Mouse (Mus musculus) kidney, adult 2 months (tissue): ENCODE results near the gene Eif4g1. TPM values are rescaled to one million over a fixed set of nuclear protein-coding genes. Genes with fewer than 3 reads are reported as not detected.

Source experiments
- DNase-seq: peaks from one replicate; pipeline ENCODE4 v3.0.0; 2021
- H3K27ac ChIP-seq: fragments of 200-500 bp; 2 replicates; pipeline ENCODE4 v1.5.1; 2012; ENCODE audit warnings: low read depth, low read length, control low read depth, inconsistent platforms; ENCODE audit not compliant: insufficient read depth
- H3K27me3 ChIP-seq: fragments of 200-500 bp; replicated peaks from 2 replicates; pipeline ENCODE4 v1.6.1; 2012; ENCODE audit warnings: mild to moderate bottlenecking, moderate library complexity, low read length, inconsistent platforms; ENCODE audit not compliant: control insufficient read depth, insufficient read depth
- H3K36me3 ChIP-seq: fragments of 200-500 bp; 2 replicates; pipeline ENCODE4 v1.6.1; 2012; ENCODE audit warnings: mild to moderate bottlenecking, moderate library complexity, low read length, inconsistent platforms; ENCODE audit not compliant: control insufficient read depth, insufficient read depth
- H3K4me1 ChIP-seq: fragments of 200-500 bp; 2 replicates; pipeline ENCODE4 v1.6.1; 2011; ENCODE audit warnings: low read length; ENCODE audit not compliant: control insufficient read depth, insufficient read depth
- H3K4me3 ChIP-seq: fragments of 200-500 bp; 2 replicates; pipeline ENCODE4 v1.5.1; 2011; ENCODE audit warnings: mild to moderate bottlenecking, low read depth, low read length, control low read depth; ENCODE audit not compliant: insufficient read depth
- CTCF ChIP-seq: fragments of 200-500 bp; conservative IDR thresholded peaks from 2 replicates; pipeline ENCODE4 v1.5.1; 2011; ENCODE audit warnings: low read depth, mild to moderate bottlenecking, control low read depth, low read length, moderate library complexity, mixed read lengths; ENCODE audit not compliant: insufficient read depth, insufficient read length
- POLR2A ChIP-seq: fragments of 200-500 bp; IDR thresholded peaks from one replicate; pipeline ENCODE4 v1.6.1; 2011; ENCODE audit warnings: low read depth, low read length, control low read depth
- WGBS: fragments of 180-500 bp; shearing (Covaris S2); methylation state at CpG from one replicate; pipeline ENCODE4 v1.1.7; 2018; 5-methylcytosine and 5-hydroxymethylcytosine counted together
- polyA plus RNA-seq: library from polyadenylated mRNA; depleted of rRNA; stranded (reverse); fragments of >200 nt; gene quantifications from 2 replicates; pipeline ENCODE4 v1.2.3, GENCODE M21; 2012

The Eif4g1 gene
- polyA plus RNA-seq, 1 experiment = 262 TPM

DNA sequence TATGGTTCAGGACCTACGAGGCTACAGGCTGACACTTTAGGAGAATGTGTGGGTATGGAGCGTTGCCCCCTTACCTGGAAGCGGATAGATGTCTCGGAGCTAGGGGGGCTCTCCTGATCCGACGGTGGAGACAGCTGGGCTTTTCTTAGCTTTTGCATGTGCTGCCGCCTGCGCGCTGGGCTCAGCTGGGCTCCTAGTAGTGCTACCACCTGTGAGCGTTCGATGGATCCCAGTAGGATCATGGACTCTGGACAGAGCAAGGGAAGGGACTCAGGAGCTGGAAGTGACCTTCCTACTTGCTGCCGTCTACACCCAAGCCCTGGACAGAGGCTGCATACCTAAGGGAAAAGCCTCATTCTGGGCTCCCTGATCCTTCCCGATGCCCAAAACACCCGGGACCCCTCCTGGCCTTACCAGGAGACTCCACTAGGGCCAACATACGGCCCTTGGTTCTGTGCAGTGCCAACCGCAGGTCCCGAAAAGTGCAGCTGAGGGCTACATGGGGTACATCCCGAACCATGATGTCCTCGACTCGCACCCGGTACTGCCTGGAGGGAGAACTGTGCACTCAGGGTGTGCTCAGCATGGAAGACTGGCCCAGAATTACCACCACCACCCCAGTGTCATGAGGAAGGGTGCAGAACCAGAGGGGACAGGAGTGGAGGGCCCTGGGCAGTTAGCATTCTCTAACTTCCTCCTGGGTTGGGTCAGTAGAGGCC is 40.3 kb downstream of the Eif4g1 start:
- 93% methylated on average over 21 of the region's 21 CpGs for WGBS
- Histone ChIP-seq H3K27ac (no peak overlapping the region), H3K4me1 (no peaks in the 10 kb centered on the region), H3K4me3 (no peak overlapping the region), H3K27me3 (no peaks in the 10 kb centered on the region), H3K36me3 (no peaks in the 10 kb centered on the region)
- TF ChIP-seq CTCF (no peak), POLR2A (no peak)
- DNase-seq = no peak

DNA sequence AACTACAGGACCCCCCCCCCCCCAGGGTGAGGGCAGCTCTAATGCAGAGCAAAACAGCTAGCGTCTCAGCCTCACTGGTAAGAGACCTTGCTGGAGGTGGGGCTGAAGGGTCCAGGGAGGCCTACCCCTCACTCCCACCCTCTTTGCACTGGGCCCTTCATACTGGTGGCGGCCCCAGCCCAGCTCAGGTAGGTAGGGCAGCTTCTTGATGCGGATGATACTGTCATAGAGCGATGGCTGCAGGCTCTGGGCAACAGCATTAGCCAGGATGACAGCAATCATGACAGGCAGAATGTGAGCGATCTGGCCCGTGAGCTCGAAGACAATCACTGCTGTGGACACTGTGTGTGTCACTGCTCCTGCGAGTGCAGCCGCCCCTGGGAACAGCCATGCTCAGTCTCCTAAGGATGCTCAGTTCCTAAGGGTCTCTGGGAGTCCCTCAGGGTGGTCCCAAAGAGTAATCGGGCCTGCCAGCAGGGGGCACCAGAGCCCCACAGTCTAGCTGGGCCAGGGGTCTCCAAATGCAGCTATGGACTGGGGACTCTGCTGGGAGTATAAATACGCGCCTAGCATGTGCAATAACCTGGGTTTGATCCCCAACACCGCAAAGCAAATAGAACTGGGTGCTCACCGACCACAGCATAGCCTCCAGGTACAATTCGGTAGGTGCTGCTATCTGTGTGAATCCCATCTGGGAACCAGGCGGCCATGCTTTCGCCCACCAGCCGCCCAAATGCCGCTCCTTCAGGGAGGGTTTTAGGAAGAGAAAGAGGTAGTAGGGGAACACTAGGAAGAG is 41.0 kb downstream of the Eif4g1 start:
- Histone ChIP-seq H3K27ac (no peak overlapping the region), H3K4me3 (no peak overlapping the region), H3K4me1 (no peaks in the 10 kb centered on the region), H3K27me3 (no peaks in the 10 kb centered on the region), H3K36me3 (no peaks in the 10 kb centered on the region)
- no peak for DNase-seq
- TF ChIP-seq CTCF (peak; percentile 45), POLR2A (no peak)
- WGBS = 82% methylated on average over 19 of the region's 19 CpGs

DNA sequence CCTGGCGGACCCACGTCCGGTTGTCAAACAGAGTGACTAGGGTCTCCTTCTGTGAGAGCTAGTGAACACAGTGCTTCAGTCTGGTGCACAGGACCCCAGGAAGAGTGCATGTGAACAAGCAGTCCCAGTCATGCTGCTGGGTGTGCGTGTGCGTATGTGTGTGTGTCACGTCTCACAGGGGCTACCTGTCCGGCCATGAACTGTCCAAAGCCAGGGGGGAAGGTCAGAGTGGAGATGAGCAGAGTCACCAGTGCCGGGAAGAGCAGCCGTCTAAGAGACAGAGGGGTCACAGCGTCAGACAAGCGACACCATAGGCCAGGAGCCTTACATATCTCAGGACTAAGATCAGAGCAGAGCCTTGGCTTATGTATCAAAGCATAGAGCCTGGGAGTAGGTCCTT is 42.3 kb downstream of the Eif4g1 start:
- Histone ChIP-seq H3K27me3 (no peaks in the 10 kb centered on the region), H3K4me3 (no peak overlapping the region), H3K4me1 (peaks cover 3% of the 10 kb centered on the region; the same call in 1 of the 2 replicates), H3K27ac (no peak overlapping the region), H3K36me3 (no peaks in the 10 kb centered on the region)
- no peak for DNase-seq
- WGBS = 93% methylated on average over 11 of the region's 11 CpGs
- TF ChIP-seq POLR2A (no peak), CTCF (no peak)

DNA sequence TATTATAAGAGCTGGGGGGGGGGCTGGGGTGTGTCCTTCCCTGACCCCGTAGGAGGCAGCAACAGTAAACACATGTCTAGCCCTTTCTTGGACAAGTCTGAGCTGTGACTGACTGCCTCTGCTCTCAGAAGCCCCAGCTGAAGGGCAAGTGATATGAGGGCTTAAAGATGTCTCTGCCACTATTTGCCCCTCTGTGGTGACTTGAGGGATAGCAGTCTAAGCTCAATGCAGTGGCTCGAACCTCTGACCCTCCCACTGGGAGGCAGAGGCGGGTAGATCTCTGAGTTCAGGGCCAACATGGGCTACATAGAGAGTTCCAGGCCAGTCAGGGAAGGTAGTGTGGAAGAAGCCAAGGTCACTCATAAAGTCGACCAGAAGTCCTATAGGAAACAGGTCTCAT is 42.7 kb downstream of the Eif4g1 start:
- Histone ChIP-seq H3K4me1 (peaks cover 6% of the 10 kb centered on the region; the same call in 1 of the 2 replicates), H3K27me3 (no peaks in the 10 kb centered on the region), H3K4me3 (no peak overlapping the region), H3K36me3 (no peaks in the 10 kb centered on the region), H3K27ac (no peak overlapping the region)
- TF ChIP-seq POLR2A = no peak
- 0 out of 2 replicates have a peak, but pooled peaks have one; percentile 10 for TF ChIP-seq CTCF
- WGBS = 81% methylated on average over 4 of the region's 4 CpGs
- DNase-seq = no peak

DNA sequence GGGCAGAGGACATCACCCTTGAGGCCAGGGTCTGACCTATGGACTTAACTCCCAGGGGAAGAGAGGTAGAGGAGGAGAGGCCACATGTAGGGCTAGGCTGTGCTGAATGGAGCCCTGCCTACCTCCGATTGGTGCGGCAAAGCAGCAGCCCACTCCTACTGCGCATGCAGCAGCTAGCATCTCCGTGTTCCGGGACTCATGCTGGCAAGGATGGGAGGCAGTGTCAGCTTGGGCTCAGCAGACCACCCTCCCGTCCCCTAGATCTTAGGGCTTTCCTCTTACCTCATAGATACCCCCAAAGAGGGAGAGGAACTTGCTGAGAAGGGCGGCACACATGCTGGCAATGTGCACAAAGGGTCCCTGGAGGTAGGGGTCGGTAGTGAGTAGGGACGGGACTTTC is 44.1 kb downstream of the Eif4g1 start:
- no peak overlapping the region for H3K4me3 ChIP-seq
- DNase-seq = no peak
- 92% methylated on average over 9 of the region's 9 CpGs for WGBS
- TF ChIP-seq CTCF (no peak), POLR2A (no peak)
- peaks cover 6% of the 10 kb centered on the region; the same call in 1 of the 2 replicates for H3K4me1 ChIP-seq
- no peaks in the 10 kb centered on the region for H3K36me3 ChIP-seq
- no peak overlapping the region for H3K27ac ChIP-seq
- H3K27me3 ChIP-seq = no peaks in the 10 kb centered on the region

DNA sequence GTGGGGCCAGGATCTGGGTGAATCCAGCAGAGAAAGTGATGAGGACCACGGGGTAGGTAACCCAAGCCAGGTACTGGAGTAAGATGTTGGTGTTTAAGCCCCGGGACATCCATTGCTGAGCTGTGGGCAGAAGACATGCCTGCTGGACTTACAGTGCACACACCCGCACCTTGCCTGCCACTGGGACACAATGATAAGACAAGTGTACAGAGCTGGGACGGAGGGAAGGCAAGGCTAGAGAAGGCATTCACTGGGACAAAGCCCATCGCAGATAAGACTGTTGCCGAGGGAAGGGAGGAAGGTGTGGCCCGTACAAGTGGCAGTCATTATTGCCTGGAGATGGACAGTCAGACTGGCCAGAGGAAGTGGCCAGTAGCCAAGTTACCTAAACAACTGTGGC is 44.8 kb downstream of the Eif4g1 start:
- Histone ChIP-seq H3K27me3 (no peaks in the 10 kb centered on the region), H3K4me3 (no peak overlapping the region), H3K36me3 (no peaks in the 10 kb centered on the region), H3K4me1 (peaks cover 6% of the 10 kb centered on the region; the same call in 1 of the 2 replicates), H3K27ac (no peak overlapping the region)
- 89% methylated on average over 7 of the region's 7 CpGs for WGBS
- no peak for DNase-seq
- TF ChIP-seq CTCF (no peak), POLR2A (no peak)

DNA sequence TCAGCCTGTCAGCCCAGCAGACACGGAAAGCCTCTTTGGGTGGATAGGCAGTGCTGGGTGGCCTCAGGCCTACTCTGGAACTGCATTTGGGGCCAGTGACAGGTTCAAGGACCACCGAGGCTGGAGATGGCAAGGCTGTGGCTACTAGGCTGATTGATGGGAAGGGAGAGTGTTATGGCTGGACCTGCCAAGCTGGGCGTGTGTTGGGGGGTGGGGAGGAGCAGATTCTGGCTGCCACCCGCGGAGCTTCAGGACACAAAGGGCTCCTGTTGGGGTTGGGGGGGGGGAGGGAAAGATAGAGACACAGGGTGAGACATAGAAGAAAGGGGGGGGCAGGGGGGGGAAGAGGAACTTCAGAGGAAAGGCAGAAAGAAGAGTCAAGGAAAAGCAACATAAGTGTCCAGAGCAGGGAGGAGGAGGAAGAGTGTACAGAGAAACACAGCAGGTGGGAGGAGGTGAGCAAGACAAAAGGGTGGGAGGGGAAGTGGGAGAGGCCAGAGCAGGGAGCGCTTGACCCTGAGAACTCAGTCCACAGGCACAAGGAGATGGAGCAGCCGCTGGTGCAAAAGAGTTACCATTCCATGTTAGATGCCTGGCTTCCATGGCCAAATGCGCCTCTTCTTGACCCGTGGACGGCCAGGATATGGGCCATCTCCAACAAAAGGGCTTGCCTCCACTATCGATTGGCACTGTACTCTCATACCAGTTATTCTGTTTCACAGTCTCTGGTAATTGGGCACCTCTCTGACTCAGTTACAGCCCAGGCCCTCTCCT is 46.4 kb downstream of the Eif4g1 start:
- no peak overlapping the region for H3K4me3 ChIP-seq
- no peaks in the 10 kb centered on the region for H3K27me3 ChIP-seq
- WGBS = 70% methylated on average over 11 of the region's 11 CpGs
- peaks cover 6% of the 10 kb centered on the region; the same call in 1 of the 2 replicates for H3K4me1 ChIP-seq
- DNase-seq = no peak
- TF ChIP-seq CTCF = no peak
- TF ChIP-seq POLR2A = no peak
- H3K36me3 ChIP-seq = no peaks in the 10 kb centered on the region
- no peak overlapping the region for H3K27ac ChIP-seq
